Mouse (Mus musculus) Patski (cell line): ENCODE data around the gene Iqschfp. TPM values are rescaled to one million over a fixed set of nuclear protein-coding genes. Genes with fewer than 3 reads are reported as not detected.
"Not testable (repeated sequence)": the region's sequence is repeated elsewhere in the genome, so short reads cannot be mapped to it uniquely, and the experiment has no call there.

Source experiments
- ATAC-seq: fragments of 100-300 bp; one replicate; pipeline ENCODE4 v1.8.0; 2021
- CTCF ChIA-PET: fragments of 350-600 bp; sonication (Branson Sonifier 250); formaldehyde crosslinking; loops from one replicate; lab custom pipeline; 2022; ENCODE audit warnings: inconsistent platforms; lab: Charles Lee
- POLR2A ChIA-PET: fragments of 350-600 bp; sonication (Branson Sonifier 250); formaldehyde crosslinking; loops from one replicate; lab custom pipeline; 2022; ENCODE audit warnings: antibody characterized with exemption, inconsistent platforms; lab: Charles Lee
- DNase-seq: peaks from one replicate; pipeline ENCODE4 v3.0.0-alpha.2; 2011; ENCODE audit warnings: low read depth, low spot score
- H3K27me3 ChIP-seq: fragments of 371-371 bp; one replicate; pipeline ENCODE4 v1.5.1; 2021
- CTCF ChIP-seq: fragments of 100-300 bp; IDR thresholded peaks from one replicate; pipeline ENCODE4 v1.5.1; 2021
- in situ Hi-C: fragments of 300-500 bp; cut with MboI; formaldehyde crosslinking; loops from 3 replicates; pipeline ENCODE4 v1.11.1; 2018; ENCODE audit warnings: low pct_unique_long_range_greater_than_20kb, mixed read lengths
- polyA plus RNA-seq: library from polyadenylated mRNA; unstranded; gene quantifications from one replicate; pipeline ENCODE4 v1.2.3, GENCODE M21; 2021

Iqschfp gene
- polyA plus RNA-seq, 1 experiment from 2014 or later, result not detected

- in situ Hi-C loops, result loop anchor here (25.0 kb wide), 1 partner anchor 866 kb away; no protein-coding TSS in a partner anchor
- ATAC-seq (peak; percentile 79), DNase-seq (no peak)
Observed at GRCm38 (mm10) chr3:68071395-68072386, 179.7 kb downstream of the Iqschfp start.

GRCm38 (mm10) chr3:68077406-68077805, 185.4 kb downstream of the Iqschfp start:
- no peak for DNase-seq
- ATAC-seq, result no peak
- peaks cover 79% of the 10 kb centered on the region for H3K27me3 ChIP-seq
- in situ Hi-C loops, result no loop called here
- CTCF ChIA-PET, result no interaction called here
- POLR2A ChIA-PET, result interaction anchor here (0.6 kb wide), 1 partner anchor 50 kb away, joined by 3 read pairs; no protein-coding TSS in a partner anchor
- no peak for TF ChIP-seq CTCF

More at GRCm38 (mm10) chr3:68071395-68072386, 179.7 kb downstream of the Iqschfp start:
- peaks cover 63% of the 10 kb centered on the region for H3K27me3 ChIP-seq
- CTCF ChIA-PET, result interaction anchor here (1.0 to 2.0 kb wide), 4 partner anchors 12 to 26 kb away, joined by 3 to 5 read pairs (median 4); no protein-coding TSS in a partner anchor
- peak; percentile 33 for TF ChIP-seq CTCF
- POLR2A ChIA-PET, result interaction anchor here (0.6 to 0.9 kb wide), 2 partner anchors 12 to 644 kb away, joined by 3 read pairs; no protein-coding TSS in a partner anchor

- ATAC-seq (no peak), DNase-seq (no peak)
- CTCF ChIA-PET, result interaction anchor here (1.3 to 2.0 kb wide), 2 partner anchors 9 to 13 kb away, joined by 4 to 5 read pairs; no protein-coding TSS in a partner anchor
- peaks cover 49% of the 10 kb centered on the region for H3K27me3 ChIP-seq
- no peak for TF ChIP-seq CTCF
- in situ Hi-C loops, result no loop called here
- POLR2A ChIA-PET, result no interaction called here
Observed at GRCm38 (mm10) chr3:68085024-68085423, 193.0 kb downstream of the Iqschfp start.

GRCm38 (mm10) chr3:68092108-68092507, 200.1 kb downstream of the Iqschfp start:
- in situ Hi-C loops, result no loop called here
- ChIA-PET POLR2A (no interaction called here), CTCF (interaction anchor here (1.3 kb wide), 1 partner anchor 11 kb away, joined by 3 read pairs; no protein-coding TSS in a partner anchor)
- H3K27me3 ChIP-seq, result peaks cover 69% of the 10 kb centered on the region
- ATAC-seq (no peak), DNase-seq (no peak)
- no peak for TF ChIP-seq CTCF

- DNase-seq, result no peak
- in situ Hi-C loops, result no loop called here
- TF ChIP-seq CTCF, result no peak
- ChIA-PET POLR2A (no interaction called here), CTCF (interaction anchor here (1.3 to 1.4 kb wide), 2 partner anchors 31 to 43 kb away, joined by 3 to 4 read pairs; no protein-coding TSS in a partner anchor)
- no peak for ATAC-seq
- peaks cover 47% of the 10 kb centered on the region for H3K27me3 ChIP-seq
Observed at GRCm38 (mm10) chr3:68096724-68097431, 204.8 kb downstream of the Iqschfp start.

- CTCF ChIA-PET, result not testable (repeated sequence)
Observed at GRCm38 (mm10) chr3:68099561-68099960, 207.5 kb downstream of the Iqschfp start.

GRCm38 (mm10) chr3:68101343-68101742, 209.3 kb downstream of the Iqschfp start:
- TF ChIP-seq CTCF, result no peak
- H3K27me3 ChIP-seq, result peaks cover 46% of the 10 kb centered on the region
- DNase-seq, result no peak
- CTCF ChIA-PET, result no interaction called here
- POLR2A ChIA-PET, result no interaction called here
- no peak for ATAC-seq
- in situ Hi-C loops, result no loop called here

More at GRCm38 (mm10) chr3:68099561-68099960, 207.5 kb downstream of the Iqschfp start:
- DNase-seq, ATAC-seq, in situ Hi-C loops: not testable (repeated sequence)
- POLR2A ChIA-PET, result interaction anchor here (0.7 kb wide), 1 partner anchor 153 kb away, joined by 3 read pairs; no protein-coding TSS in a partner anchor
- H3K27me3 ChIP-seq, result peaks cover 46% of the 10 kb centered on the region

- no peak for TF ChIP-seq CTCF
- in situ Hi-C loops, result no loop called here
Observed at GRCm38 (mm10) chr3:68105081-68105685, 213.2 kb downstream of the Iqschfp start.

GRCm38 (mm10) chr3:68121338-68121737, 229.3 kb downstream of the Iqschfp start:
- ChIA-PET CTCF (interaction anchor here (1.0 to 1.7 kb wide), 2 partner anchors 8 to 14 kb away, joined by 3 to 4 read pairs; no protein-coding TSS in a partner anchor), POLR2A (no interaction called here)
- no peak for TF ChIP-seq CTCF
- DNase-seq, result no peak
- no peak for ATAC-seq
- in situ Hi-C loops, result no loop called here
- H3K27me3 ChIP-seq, result peaks cover 28% of the 10 kb centered on the region

More at GRCm38 (mm10) chr3:68105081-68105685, 213.2 kb downstream of the Iqschfp start:
- DNase-seq, result no peak
- ChIA-PET POLR2A (no interaction called here), CTCF (no interaction called here)
- H3K27me3 ChIP-seq, result peaks cover 71% of the 10 kb centered on the region
- ATAC-seq, result no peak
